Mouse (Mus musculus) ES-CJ7 (cell line): ENCODE measurements around the gene Gm12887.
A peak's percentile ranks its signal among the peaks of the same experiment; 100 is the strongest.

Experiments
- DNase-seq: peaks from one replicate; pipeline ENCODE4 v3.0.0; 2011; ENCODE audit warnings: low read depth, low spot score

Gene Gm12887

DNA sequence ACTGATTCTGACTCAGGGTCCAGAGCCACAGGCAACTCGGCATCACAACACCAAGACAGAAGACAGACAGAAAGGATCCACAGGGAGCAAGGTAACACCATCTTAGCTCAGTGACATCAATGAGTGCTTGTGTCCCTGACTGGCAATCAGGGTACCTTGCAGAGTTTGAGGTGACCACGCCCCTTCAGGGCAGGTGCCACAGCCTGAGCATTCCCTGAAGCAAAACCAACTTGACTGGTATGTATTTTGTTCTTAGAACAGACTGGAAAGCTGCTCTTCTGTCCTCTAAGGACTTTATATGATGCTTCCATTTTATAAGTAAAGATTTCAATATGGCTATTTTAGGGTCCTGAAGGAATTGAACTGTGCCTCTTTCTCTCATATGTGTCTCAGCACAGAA is at the start of gene Gm12887:
TSS of gene Gm12887 (minus strand) at position 101 of the 400 bp plus-strand sequence.
- DNase-seq, result no peak

DNA sequence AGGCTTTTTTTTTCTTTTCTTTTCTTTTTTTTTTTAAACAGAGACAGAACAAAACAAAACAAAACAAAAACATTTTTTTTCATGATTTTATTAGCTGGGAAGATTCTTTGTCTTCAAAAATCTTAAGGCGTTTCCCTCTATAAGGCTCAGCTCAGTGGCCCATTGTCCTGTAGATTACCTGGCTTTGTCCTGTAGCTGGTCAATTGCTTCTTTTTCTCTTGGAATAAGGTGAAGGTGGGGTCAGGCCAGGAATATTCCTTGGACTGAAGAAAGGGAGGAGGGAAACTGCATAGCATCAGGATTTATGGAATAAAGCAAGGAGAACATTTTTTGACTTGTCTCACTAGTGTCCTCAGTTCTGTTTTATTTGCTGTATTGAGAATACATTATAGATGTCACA is 35.1 kb upstream of the Gm12887 start:
- peak; percentile 70 for DNase-seq
